9 mouse cellular contexts compared by ENCODE assay signal in genomic region chr10:126511511-126511910, GRCm38 (mm10).
DNase-seq lines count a peak whose midpoint lies in the region; ATAC-seq lines count a peak whose summit lies in the region.
"Had no signal": no experiment of that assay in that cellular context is flagged by ENCODE, and none has a peak within 500 bp of the region (broad histone marks: within the 10 kb centered on the region; RNA-seq: fewer than 3 reads in every experiment).

No protein-coding gene starts in this region.

- 96% methylated on average over 10 of the region's 10 CpGs for WGBS in midbrain, embryonic 15.5 days
- 95% methylated on average over 10 of the region's 10 CpGs for WGBS in intestine, embryonic 15.5 days

- H3K27me3 ChIP-seq in midbrain, embryonic 15.5 days (replicated peaks): no peaks in the 10 kb centered on the region
- H3K27me3 ChIP-seq in intestine, embryonic 15.5 days (replicated peaks): no peaks in the 10 kb centered on the region

- H3K27ac ChIP-seq in midbrain, embryonic 15.5 days: no peak overlapping the region
- H3K27ac ChIP-seq in intestine, embryonic 15.5 days: no peak overlapping the region
- H3K27ac ChIP-seq: kidney, postnatal 0 days had no signal

- no peak overlapping the region for H3K4me3 ChIP-seq in midbrain, embryonic 15.5 days
- H3K4me3 ChIP-seq in intestine, embryonic 15.5 days (replicated peaks): no peak overlapping the region

- H3K9ac ChIP-seq in midbrain, embryonic 15.5 days: no peak overlapping the region
- H3K9ac ChIP-seq in intestine, embryonic 15.5 days: no peak overlapping the region

- DNase-seq in monocyte, adult 2 months (ENCODE audit: low read depth in 1 of 2, low spot score in 2 of 2): peak; percentile 86 to 89
- DNase-seq in gastrocnemius, postnatal 14 days: peak; percentile 98
- DNase-seq in layer of hippocampus, postnatal 10 days (ENCODE audit: low spot score in 2 of 2): peak; percentile 94 to 96
- DNase-seq in ovary, postnatal 14 days (ENCODE audit: low spot score): peak; percentile 97
- DNase-seq in urinary bladder, postnatal 14 days (ENCODE audit: low spot score): peak; percentile 97

- H3K36me3 ChIP-seq in midbrain, embryonic 15.5 days (replicated peaks): no peaks in the 10 kb centered on the region
- no peaks in the 10 kb centered on the region for H3K36me3 ChIP-seq in intestine, embryonic 15.5 days

- no peaks in the 10 kb centered on the region for H3K9me3 ChIP-seq in midbrain, embryonic 15.5 days
- H3K9me3 ChIP-seq in intestine, embryonic 15.5 days: no peaks in the 10 kb centered on the region

- intact Hi-C loops in gastrocnemius, postnatal 14 days (cut with DNase I; ENCODE audit: low total_unique reads): no loop called here

- H3K4me1 ChIP-seq in midbrain, embryonic 15.5 days: no peaks in the 10 kb centered on the region
- no peaks in the 10 kb centered on the region for H3K4me1 ChIP-seq in intestine, embryonic 15.5 days (replicated peaks)

- ATAC-seq in monocyte, adult 5-6 weeks (replicated peaks; ENCODE audit: insufficient number of reproducible peaks, low FRiP score, low TSS enrichment, poor library complexity, severe bottlenecking): no peak
- ATAC-seq in midbrain, embryonic 15.5 days (replicated peaks): no peak
- ATAC-seq in intestine, embryonic 15.5 days: no peak

- H3K4me2 ChIP-seq in midbrain, embryonic 15.5 days: no peak overlapping the region
- no peak overlapping the region for H3K4me2 ChIP-seq in intestine, embryonic 15.5 days (replicated peaks)
